Mouse (Mus musculus) stomach, adult 2 months (tissue): ENCODE data around the gene Fhit. TPM values are rescaled to one million over a fixed set of nuclear protein-coding genes. Genes with fewer than 3 reads are reported as not detected.

ENCODE experiments used
- polyA plus RNA-seq: library from polyadenylated mRNA; depleted of rRNA; stranded (reverse); fragments of >200 nt; gene quantifications from 2 replicates; pipeline ENCODE4 v1.2.3, GENCODE M21; 2012; rRNA removed

Gene Fhit
- 0.27 and 0.96 TPM in 2 replicates for polyA plus RNA-seq

DNA sequence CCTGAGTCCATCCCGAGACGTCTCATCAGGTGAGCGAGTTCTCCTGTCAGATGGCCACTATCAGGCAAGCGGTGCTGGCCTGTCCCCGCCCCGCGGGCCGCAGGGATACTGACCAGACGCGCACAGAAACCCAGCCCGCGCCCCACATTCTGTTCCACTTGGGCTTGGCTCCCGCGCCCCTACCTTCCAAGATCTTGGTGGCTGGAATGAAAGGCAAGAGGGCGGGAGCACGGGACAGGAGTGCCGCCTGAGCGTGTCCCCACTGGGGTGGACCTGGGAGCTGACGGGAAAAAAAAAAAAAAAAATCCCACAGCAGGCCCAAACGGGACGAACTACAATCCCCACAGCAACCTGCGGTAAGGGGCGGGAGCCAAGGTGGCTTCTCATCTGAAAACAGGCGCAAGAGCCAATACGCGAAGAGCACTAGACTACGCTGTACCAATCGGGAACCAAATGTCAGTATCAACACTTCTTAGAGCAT lies at the start of gene Fhit:
TSS of gene Fhit (minus strand) at position 285 of the 481 bp plus-strand sequence.

Other genes starting within 250 kb of the Fhit start
- gene Gm3839, start 194.7 kb upstream of the Fhit start, polyA plus RNA-seq, result 0.10 and 0.18 TPM in 2 replicates